Mouse (Mus musculus) common myeloid progenitor, adult 5-6 weeks (primary cell): ENCODE measurements around the gene Map3k7cl. TPM values are rescaled to one million over a fixed set of nuclear protein-coding genes. Genes with fewer than 3 reads are reported as not detected.

Experiments
- ATAC-seq: replicated peaks from 2 replicates; pipeline ENCODE4 v1.8.0; 2016; ENCODE audit warnings: low read depth, mild to moderate bottlenecking, moderate TSS enrichment, inconsistent platforms; ENCODE audit not compliant: poor library complexity, severe bottlenecking
- total RNA-seq: library from RNA; stranded (forward); fragments of 200-1000, 187-1606 nt; gene quantifications from 2 replicates; pipeline ENCODE4 v1.2.3, GENCODE M21; 2017

Map3k7cl gene
- total RNA-seq, 1 experiment from 2014 or later, result not detected

DNA sequence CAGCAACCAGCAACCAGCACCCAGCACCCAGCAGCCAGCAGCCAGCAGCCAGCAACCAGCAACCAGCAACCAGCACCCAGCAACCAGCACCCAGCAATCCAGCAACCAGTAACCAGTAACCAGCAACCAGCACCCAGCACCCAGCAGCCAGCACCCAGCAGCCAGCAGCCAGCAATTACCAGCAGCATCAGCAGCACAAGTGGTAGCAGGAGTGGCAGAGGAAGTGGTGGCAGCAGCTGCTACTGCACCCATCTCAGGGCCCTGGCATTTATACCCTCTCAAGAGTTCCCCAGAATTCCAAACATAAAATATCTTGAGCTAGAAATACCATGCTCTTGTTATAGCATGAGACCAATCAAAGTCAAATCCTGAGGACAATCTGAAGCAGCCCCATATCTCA is 81.6 kb downstream of the Map3k7cl start:
- ATAC-seq, result 0 out of 2 replicates have a peak, but pooled peaks have one; percentile 45

DNA sequence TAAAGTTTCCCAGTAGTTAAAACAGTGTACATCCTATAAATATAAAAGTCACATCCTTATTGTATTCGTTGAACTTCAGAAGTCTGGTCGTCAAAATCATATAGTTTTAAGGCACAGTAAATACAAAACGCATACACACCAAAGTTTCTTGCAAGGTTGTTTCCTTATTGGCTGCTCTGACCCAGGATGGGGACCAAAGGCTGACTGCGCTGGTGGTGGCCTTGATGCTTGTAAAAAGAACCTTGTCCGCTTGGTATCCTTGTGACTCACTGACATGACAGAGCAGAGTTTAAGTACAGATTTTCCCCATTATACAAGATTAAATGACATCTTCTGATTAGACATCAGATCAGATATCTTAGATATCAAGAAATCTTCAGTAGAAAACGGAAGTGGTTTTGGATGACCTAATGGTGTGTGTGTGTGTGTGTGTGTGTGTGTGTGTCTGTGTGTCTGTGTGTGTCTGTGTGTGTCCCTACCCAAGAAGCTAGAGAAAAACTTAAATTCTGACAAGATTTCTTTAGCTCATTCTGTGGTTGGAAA is 82.2 kb downstream of the Map3k7cl start:
- ATAC-seq, result no peak

DNA sequence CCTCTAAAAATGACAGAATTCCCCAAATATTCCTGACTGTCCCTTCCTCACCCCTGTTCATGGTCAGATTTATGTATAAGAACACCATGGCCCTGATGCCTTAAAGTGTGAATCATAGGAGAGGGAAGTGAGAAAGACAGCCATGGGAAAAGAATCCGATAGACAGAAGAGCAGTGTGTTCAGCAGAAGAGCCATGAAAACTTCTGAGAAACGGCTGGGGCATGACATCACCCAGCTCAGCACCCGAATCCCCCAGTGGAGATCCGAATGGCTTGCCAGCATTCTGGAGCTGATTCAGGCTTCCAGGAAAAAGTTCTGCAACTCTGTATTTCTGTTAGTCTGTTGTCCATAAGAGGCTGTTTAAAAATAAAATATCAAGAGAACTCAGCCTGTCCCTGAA is 82.7 kb downstream of the Map3k7cl start:
- ATAC-seq, result no peak

DNA sequence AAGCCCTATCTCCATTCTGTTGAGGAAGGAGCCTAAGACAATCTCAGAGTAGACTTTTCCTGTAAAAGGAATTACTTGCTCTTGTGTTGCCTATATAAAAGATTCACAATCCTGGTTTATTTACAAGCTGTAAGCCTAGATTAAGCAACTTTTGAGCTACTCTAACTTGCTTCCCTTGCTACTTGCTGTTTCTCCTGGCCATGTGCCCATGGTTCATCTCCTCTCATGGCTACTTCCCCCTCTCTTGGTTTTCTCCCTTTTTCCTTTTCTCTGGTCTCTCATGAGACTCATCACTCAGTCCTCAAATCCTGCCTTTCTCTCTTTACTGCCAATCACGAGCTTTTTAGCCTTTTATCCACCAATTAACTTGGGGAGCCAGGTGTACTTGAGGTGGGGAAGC is 85.0 kb downstream of the Map3k7cl start:
- ATAC-seq, result 0 out of 2 replicates have a peak, but pooled peaks have one; percentile 15

DNA sequence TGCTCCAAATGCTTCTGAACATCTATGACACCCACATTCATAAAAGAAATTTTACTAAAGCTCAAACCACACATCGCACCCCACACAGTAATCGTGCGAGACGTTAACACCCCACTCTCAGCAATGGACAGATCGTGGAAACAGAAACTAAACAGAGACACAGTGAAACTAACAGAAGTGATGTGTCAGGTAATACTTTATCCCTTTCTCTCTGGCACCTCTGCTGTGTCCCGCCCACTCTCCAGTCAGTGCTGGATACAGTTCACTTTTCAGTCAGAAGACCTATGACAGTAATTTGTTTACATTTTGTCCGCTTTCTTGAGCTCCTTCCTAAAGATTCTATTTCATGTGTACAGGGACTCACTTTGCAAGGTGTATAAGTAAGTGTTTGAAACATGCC is 89.1 kb downstream of the Map3k7cl start:
- ATAC-seq, result no peak

DNA sequence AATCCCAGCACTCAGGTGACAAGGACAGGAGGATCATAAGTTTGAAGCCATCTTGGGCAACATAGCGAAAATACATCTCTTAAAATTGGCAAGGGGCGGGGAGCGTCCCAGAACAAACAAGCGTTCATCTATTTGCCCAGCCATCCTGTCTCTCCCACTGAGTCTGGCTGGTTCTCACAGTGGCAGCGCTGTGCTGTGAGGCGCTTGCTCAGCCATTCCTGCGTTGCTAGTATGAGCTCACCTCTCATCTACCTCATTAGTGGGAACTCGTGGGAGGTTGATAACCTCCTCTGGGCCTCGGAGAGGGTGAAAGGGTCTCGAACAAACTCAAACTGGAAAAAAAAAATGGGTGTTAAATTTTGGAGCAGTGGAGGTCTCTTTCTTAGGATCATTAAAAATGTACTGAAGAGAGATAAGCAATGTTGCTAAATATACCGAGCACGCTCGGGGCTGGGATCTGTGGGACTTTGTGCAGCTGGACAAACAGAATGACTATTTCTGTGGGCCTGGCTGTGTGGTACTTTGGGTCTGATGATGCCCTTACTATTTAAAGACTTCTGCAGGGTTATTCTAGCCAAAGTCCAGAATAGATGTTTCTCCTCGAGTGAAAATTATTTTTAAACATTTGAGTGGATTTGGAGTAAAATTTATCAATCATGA is 91.1 kb downstream of the Map3k7cl start:
- ATAC-seq, result no peak

Other genes with a start within 250 kb of the Map3k7cl start
- gene N6amt1, start 199.1 kb upstream of the Map3k7cl start, total RNA-seq, result 13.5 and 14.9 TPM in 2 replicates
- gene Ltn1, start 120.7 kb upstream of the Map3k7cl start, total RNA-seq, result 30.5 and 38.3 TPM in 2 replicates
- 12.3 and 16.1 TPM in 2 replicates for gene Rwdd2b, start 112.8 kb upstream of the Map3k7cl start, total RNA-seq
- gene Usp16, start 98.6 kb upstream of the Map3k7cl start, total RNA-seq, result 135 and 172 TPM in 2 replicates
- 907 and 916 TPM in 2 replicates for gene Cct8, start 57.5 kb upstream of the Map3k7cl start, total RNA-seq
- gene Bach1, start 145.6 kb downstream of the Map3k7cl start, total RNA-seq, result 29.2 and 33.9 TPM in 2 replicates